Mouse (Mus musculus) brain, adult 2 months (tissue): ENCODE results near the gene Magel2.

Experiments
- DNase-seq: peaks from one replicate; pipeline ENCODE4 v3.0.0; 2011; ENCODE audit warnings: low read depth, low spot score

The Magel2 gene

GRCm38 (mm10) chr7:62420566-62420965 lies 43.8 kb downstream of the Magel2 start:
- DNase-seq, result no peak

GRCm38 (mm10) chr7:62423210-62423609 lies 46.4 kb downstream of the Magel2 start:
- no peak for DNase-seq

- DNase-seq, result peak; percentile 18
These were observed 51.5 kb downstream of the Magel2 start for GRCm38 (mm10) chr7:62428337-62428736.
